Mouse (Mus musculus): Measurements from ENCODE around the gene Ankrd36. TPM values are rescaled to one million over a fixed set of nuclear protein-coding genes. Genes with fewer than 3 reads are reported as not detected.
"Not testable (repeated sequence)": the region's sequence is repeated elsewhere in the genome, so short reads cannot be mapped to it uniquely, and the experiment has no call there.

Gene Ankrd36
- total RNA-seq, 2 experiments from 2014 or later = not detected

DNA sequence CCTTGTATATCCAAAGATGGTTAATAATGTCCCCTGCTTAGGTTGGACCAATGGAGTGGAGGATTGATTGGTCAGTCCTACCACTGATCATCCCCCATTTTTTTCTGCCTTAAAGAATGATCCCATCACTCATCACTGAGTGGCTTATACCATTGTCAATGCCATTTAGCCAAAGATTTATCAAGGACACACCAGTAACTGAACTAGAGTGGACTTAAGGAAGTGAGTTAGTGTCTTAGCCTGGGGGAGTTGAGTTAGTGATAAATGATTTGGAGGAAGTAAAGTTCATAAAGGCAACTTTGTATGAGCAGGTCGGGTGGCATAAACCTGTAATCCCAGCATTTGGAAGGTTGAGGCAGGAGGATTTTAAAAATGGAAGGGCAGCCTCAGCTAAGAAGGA, 26.2 kb upstream of the Ankrd36 start:
- intact Hi-C loops (cut with DNase I) = loop anchor here (5.0 kb wide), 1 partner anchor 84 kb away; no protein-coding TSS in a partner anchor
- DNase-seq = no peak

DNA sequence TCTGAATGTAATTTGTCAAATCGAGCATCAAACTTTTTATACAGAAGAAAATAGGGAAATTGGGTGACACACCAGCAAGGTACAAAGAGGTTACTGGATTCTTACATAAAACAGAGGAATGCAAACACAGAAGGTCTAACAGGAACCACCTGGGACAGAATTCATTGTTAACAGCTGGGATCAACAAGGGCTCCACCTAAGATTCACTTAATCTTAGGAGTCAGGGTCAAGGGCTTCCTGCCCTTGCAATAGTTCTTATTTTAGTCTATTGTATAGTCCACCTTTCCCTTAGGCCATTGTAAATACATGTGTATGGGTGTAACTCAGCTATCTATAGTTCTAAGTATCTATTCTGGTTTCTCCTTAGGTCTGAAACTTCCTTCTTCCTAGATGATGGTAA, 24.8 kb upstream of the Ankrd36 start:
- not testable (repeated sequence) for DNase-seq
- intact Hi-C loops (cut with DNase I) = loop anchor here (5.0 kb wide), 1 partner anchor 83 kb away; no protein-coding TSS in a partner anchor

DNA sequence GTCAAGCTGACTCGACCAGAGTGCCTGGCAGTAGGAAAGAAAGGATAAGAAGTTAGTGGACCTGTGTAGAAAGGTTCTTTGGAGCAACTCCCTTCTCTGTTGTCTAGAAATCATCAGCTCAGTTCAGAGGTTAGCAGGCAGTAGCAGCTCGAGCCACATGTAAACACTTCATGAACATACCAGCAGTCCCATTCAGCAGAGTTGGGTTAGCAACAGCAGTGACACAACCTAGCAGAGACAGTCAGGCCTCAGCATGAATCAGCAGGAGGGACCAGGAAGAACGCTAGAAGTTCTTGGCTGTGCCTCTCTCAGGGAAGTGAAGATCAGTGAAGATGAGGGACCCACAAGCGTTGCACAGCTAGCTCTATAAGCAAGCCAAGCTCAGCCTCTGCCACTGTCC, 24.0 kb upstream of the Ankrd36 start:
- no peak for DNase-seq

DNA sequence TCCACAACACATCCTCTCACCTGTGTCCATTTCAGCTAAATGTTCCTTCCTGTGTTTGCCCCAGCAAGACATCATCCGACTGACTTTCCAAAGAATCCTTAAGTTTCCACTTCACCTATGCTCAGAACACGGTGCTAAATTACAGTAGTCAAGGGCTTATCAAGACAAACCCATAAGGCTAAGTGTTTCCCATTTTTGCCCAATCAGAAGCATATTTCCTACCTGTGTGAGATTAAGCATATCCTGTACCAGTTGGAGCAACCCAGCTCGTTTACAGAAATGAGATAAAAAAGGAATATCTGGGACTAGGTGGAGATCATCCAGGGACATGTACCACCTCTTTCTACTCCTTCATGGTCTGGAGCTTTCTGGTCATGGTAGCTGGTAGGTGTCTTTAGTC, 22.8 kb upstream of the Ankrd36 start:
- intact Hi-C loops (cut with DNase I) = no loop called here

More for the DNA sequence above, 24.0 kb upstream of the Ankrd36 start:
- intact Hi-C loops (cut with DNase I) = no loop called here

DNA sequence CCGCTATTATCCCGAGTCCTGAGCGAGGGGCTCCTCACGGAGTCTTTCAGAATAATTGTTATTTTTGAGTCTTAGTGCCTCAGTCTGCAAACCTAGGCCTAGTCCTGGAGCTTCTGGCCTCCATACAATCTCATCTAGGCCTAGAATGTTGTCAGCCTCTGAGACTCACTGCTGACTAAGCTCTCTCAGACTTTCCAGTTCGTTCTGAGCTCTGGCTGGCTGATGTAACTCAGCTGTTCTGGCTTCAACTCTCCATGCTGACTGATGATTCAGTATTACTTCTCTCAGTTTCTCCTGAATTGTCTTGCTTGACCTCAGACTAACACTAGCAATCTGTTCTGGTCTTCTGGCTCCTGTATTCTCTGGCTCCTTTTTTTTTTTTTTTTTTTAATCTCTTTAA, 18.1 kb upstream of the Ankrd36 start:
- intact Hi-C loops (cut with DNase I) = no loop called here
- no peak for DNase-seq

More for the DNA sequence above, 22.8 kb upstream of the Ankrd36 start:
- DNase-seq = no peak

DNA sequence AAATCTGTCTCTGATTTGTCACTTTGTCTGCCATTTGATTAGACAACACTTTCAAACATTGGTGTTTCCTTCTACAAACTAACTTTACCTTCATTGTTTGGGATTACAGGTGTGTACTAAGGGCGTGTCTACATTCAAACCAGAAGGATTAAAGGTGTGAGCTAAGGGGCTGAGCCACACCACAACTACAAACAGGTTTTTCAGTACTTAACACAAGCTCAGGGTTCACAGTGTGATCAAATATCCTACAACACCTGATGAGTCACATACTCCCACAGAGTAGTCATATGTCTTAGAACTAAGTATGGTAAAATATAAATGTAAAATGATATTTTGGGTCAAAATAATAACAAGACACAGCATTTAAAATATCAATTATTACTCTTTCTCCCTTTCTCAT, 17.6 kb upstream of the Ankrd36 start:
- intact Hi-C loops (cut with DNase I) = no loop called here

DNA sequence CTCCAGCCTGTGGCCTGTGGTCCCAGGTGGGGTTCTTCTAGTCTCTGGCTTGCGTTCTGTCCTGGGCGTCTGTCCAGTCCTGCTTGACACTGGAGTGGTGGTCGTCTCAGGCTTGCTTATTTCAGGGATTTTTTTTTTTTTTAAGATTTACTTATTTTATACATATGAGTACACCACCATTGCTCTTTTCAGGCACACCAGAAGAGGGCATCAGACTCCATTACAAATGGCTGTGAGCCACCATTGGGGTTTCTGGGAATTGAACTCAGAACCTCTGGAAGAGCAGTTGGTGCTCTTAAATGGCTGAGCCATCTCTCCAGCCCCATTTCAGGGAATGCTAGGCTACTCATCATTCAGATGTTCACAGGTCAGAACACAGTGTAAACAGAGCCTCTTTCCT, 9.2 kb upstream of the Ankrd36 start:
- no peak for DNase-seq
- intact Hi-C loops (cut with DNase I) = loop anchor here (5.0 kb wide), 1 partner anchor 67 kb away; no protein-coding TSS in a partner anchor

More for the DNA sequence above, 17.6 kb upstream of the Ankrd36 start:
- no peak for DNase-seq

DNA sequence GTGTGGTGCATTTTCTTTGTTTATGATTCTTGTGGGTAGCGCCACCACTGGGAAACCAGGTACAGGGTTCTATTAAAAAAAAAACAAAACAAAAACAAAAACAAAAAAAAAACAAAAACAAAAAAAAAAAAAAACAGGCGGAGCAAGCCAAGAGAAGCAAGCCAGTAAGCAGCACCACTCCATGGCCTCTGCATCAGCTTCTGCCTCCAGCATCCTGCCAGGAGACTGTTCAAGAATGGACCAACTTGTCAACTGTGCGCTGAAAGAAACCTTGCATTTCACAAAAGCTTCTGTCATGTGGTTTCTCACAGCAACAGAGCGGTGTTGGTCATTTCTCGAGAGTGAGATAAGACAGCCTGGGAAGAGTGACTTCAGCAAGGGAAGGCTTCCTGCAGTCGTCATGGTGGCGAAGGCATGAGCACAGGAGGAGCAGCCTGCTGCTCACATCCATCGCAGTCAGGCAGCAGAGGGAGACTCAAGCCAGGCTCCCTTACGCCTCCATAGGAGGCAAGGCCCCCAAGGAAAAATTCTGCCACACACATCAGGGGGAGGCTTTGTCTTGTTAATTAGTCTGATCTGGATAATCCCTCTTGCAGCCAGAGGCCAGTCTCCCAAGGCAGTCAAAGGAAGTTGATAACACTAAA, 6.7 kb upstream of the Ankrd36 start:
- DNase-seq = no peak

DNA sequence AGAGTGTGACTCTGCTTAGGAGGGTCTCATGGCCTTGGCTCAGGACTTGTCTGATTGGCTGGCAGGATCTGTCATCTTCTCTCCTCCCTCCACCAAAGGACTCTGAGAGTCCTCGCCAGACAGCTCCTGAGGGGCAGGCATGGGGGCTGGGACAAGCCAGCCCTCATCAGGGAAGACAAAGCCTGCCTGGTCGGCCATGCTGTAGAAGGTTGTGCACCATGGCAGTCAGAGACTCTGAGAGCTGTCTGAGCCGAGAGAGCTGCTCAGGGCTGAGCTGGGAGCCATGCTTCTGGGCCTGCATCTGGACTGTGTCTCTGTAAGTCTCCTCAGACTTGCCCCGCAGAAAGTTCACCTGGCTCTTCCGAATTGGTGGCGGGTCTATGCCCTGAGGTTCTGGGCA, 5.6 kb upstream of the Ankrd36 start:
- no peak for DNase-seq
- intact Hi-C loops (cut with DNase I) = loop anchor here (5.0 kb wide), 1 partner anchor 63 kb away; no protein-coding TSS in a partner anchor

More for the DNA sequence above, 6.7 kb upstream of the Ankrd36 start:
- intact Hi-C loops (cut with DNase I) = loop anchor here (5.0 kb wide), 1 partner anchor 65 kb away; no protein-coding TSS in a partner anchor

DNA sequence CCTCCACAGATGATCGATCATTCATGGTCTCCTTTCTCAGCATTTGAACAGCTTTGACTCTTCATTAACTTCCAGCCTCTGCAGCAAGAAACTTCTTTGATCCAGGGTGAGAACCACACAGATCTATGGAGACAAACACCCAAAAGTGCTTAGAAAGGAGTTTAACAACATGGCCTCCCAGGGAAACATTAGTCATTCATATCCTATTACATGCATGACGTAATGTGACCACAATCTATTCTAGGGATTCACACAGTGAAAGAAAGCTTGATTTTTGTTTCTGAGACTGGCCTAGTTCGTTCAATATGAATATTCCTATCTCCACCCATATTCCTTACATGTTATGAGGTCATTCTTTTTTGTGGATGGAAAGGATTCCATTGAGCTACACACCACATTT, 3.9 kb upstream of the Ankrd36 start:
- DNase-seq = no peak
- intact Hi-C loops (cut with DNase I) = no loop called here

DNA sequence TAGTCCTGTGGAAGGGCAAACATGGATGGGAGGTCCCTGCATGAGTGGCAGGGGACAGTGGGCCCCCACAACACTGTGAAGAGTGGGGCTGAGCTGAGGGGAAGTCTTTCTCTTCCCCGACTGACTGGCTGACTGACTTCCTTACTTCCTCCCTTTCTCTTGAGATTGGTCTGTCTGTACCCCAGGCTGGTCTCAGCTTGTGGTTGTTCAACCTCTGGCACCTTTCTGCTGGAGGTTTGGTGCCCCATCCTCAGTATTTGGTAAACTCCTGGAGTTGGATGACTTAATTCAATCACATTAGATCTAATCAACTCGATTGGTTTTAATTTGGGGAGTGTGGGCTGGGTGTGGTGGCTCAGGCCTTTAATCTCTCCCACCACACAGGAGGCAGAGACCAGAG, 3.0 kb upstream of the Ankrd36 start:
- no peak for DNase-seq
- intact Hi-C loops (cut with DNase I) = no loop called here

DNA sequence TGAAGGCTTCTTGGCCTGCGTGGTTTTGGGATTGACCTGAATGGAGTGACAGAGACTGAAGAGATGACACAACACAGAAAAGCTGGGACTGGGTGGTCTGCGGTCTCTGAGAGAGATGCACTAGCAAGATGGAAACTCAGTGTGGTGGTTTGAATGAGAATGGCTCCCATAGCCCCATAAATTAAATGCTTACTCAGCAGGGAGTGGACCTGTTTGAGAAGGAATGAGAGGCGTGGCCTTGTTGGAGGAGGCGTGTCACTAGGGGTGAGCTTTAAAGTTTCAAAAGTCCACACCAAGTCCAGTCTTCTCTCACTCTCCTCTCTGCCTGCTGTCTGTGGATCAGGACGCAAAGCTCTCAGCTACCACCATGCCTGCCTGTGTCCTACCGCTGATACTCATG, 1.8 kb upstream of the Ankrd36 start:
- no peak for DNase-seq
- intact Hi-C loops (cut with DNase I) = no loop called here

DNA sequence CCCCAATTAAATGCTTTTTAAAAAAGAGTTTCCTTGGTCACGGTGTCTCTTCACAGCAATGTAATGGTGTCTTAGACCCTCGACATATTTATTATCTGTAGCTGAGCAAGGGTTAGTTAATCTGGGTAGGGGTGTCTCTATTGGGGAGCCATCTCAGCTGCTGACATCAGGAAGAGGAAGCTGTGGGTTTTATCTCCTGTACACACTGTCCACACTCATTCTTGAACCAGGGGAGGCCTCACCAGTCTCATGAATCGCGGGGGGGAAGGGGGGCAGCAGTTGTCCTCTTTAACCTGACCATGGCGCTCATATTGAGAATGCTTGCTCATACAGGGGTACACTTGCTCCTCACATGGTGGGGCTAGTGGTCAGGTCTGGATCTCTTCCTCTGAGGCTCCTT, 1.4 kb upstream of the Ankrd36 start:
- no peak for DNase-seq
- intact Hi-C loops (cut with DNase I) = no loop called here

DNA sequence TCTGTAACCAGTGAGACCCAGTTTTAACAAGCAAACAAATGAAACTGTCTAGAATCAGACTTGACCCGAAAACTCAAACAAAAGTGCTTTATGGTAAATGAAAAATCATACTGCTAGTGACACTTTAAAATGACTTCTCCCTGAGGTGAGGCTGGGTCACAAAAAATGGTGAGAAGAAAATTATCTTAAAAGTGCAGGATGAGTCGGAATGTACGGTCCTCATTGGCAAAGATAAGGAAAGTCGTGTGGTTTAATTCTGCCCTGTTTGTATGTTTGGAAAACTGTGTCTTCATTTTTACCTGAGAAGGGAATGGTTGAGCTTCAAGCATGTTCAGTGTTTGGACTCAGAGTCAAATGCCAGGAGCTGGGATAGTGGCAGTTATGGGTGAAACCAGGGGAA, 2.4 kb downstream of the Ankrd36 start:
- DNase-seq = no peak
- intact Hi-C loops (cut with DNase I) = no loop called here

DNA sequence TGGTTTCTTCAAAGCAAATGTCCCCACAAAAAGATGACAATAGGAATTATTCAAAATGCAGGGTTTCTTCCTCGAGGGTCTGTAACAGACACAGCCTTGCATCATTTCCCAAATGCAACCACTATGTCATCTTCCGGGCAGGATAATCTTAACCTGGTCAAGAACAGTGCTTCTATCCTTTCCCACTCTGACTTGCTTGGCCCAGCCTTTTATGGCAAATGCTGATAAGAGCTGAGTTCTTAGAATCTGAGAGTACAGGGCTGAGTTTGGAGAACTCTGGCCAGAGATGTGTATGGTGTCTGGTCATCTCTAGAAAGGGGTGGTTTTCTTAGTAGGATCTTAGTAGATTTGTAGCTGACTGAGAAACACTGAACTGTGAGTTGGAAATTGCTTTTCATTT, 4.3 kb downstream of the Ankrd36 start:
- no peak for DNase-seq
- intact Hi-C loops (cut with DNase I) = no loop called here

DNA sequence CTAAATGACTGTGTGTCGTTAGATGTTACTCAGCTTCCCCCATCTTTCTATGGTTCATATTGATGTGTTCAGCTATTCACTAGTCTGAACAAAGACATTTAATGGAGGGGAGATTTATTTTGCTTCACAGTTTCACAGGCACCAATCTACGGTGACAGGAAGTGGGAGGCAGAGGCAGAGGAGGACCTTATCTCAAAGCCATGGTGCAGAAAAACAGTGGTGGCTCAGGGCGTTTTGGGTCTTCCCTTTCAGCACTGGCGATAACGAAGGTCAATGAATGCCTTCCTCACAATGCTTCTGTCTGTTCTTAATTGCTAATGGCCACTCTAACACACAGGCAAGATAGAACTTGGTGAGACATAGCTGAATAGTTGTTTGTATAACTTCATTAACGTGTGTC, 5.6 kb downstream of the Ankrd36 start:
- intact Hi-C loops (cut with DNase I) = no loop called here
- no peak for DNase-seq

DNA sequence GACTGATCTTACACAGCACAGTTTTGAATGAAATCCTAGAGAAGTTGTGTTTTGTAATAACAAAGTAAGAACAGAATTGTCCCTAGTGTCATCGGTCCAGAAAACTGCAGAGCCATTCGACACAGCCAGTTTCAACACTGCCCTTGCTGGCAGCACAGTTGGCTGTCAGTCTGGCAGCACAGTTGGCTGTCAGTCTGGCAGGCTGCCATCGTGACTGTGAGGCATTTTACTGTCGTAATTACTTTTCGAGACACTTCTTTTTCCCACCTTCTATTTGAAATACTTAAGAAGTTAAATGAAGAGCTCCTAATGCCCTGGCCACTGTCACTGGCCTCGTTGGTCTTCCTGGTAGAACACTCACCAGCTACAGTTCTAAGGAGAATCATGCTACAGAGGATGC, 22.9 kb downstream of the Ankrd36 start:
- intact Hi-C loops (cut with DNase I) = no loop called here
- DNase-seq = peak; percentile 44 to 56

DNA sequence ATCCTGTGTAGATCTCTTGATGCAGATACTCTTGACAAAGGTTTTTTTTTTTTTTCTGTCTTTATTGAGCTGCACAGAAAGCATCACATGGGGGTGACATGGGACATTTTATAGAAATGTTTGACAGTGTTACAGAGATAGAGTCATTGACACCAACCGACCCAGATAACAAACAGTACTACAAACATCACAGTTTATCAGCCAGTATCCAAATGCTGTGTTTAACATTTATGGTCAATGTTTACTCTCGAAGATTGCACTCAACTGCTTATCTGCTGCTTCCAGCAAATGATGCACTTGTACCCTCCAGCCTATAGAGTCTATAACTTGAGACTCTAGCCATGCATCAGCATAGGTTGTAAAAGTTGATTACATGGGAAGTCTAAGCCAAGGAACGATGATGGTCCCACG, 25.9 kb downstream of the Ankrd36 start:
- DNase-seq = no peak
- intact Hi-C loops (cut with DNase I) = no loop called here

DNA sequence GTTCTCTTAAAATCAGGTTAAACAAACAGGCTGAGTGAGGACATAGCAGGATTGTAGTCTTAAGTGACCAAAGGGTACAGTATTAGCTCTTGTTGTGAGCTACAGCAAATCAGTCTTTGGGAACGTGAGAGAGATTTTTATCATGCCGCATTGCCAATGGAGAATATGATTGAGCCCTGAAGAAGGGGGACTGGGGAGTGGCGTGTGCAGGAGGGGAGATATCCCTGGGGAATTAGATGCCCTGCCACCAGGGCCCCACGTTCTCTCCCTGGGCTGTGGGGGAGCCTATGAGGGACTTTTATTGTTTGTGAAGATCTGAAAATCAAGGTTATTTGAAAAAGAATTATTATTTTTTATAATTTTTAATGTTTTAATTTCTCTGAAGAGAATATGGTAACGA, 26.3 kb downstream of the Ankrd36 start:
- DNase-seq = no peak
- intact Hi-C loops (cut with DNase I) = no loop called here

DNA sequence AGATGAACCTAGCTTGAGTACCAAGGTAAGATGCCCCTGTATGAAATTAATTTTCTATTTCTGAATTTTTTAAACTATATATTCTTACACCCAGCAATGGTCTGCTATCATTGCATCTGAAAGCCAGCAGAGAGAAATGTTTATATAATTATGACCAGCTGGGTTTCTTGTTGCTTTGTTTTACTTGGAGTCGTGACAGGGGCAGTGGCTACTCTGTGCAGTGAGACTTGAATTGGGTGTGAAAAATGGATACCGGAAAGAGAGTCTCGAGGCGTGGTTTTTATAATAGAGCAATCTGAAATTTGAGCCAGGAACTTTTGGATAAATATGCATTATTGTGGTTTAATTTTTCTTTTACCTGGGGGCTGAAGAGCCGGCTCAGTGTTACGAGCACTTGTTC, 27.3 kb downstream of the Ankrd36 start:
- intact Hi-C loops (cut with DNase I) = no loop called here
- DNase-seq = no peak

DNA sequence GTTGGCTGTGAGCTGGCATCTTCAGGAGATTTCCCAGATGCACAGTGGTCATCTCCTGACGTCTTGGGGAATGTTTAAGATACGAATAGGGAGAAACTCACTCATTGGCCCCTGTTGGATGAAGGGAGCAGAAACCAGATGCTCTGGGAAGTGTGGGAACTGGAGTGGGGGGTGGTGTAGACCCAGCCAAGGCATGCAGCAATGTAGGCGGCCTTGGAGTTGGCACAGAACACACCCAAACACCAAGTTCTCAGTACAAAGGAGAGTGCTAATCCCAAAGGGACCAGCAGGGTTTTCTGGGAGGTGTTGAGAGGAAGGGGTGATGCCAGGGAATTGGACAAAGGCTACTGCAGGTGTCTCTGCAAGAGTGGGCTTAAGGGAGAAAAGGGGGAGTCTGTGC, 35.9 kb downstream of the Ankrd36 start:
- no peak for DNase-seq
- intact Hi-C loops (cut with DNase I) = no loop called here

DNA sequence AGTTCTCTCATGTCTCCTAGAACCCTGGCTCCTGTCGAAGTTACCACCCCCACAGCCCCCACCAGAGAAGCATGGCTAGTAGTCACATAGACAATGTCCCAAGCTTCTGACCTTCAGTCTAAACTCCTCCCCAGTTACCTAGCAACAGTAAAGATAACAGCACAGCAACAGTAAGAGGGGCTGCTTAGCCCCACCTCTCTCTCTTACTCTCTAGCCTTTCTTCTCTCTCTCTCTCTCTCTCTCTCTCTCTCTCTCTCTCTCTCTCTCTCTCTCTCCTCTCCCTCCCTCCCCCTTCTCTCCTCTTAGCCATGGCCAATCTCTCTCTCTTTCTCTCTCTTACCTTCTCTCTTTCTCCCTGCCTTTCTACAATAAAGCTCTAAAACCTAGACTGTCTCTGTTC, 42.4 kb downstream of the Ankrd36 start:
- intact Hi-C loops (cut with DNase I); DNase-seq: not testable (repeated sequence)

DNA sequence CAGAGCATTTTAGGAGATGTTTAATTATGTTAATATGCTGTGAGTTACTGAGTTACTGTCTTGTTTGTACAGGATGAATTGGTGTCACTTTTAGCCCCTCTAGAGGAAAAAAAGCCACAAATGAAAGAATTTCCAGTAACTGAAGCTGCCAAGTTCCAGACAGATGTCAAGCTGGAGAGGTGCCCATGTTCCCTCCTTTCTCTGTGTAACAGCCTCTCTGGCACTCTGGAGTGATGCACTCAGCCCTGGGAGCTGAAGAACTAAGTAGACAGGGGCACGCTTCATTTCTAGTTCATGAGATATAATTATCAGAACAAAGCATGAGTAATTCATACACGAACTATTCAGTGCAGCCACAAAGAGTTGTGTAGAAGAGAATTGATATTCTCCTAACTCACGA, 45.0 kb downstream of the Ankrd36 start:
- DNase-seq = peak; percentile 36 to 64
- intact Hi-C loops (cut with DNase I) = no loop called here
